Mouse (Mus musculus) WW6 (cell line): ENCODE results near the gene Abcb4.
A peak's percentile ranks its signal among the peaks of the same experiment; 100 is the strongest.
"Not testable (repeated sequence)": the region's sequence is repeated elsewhere in the genome, so short reads cannot be mapped to it uniquely, and the experiment has no call there.

Source experiments
- DNase-seq: peaks from one replicate; pipeline ENCODE4 v3.0.0-alpha.2; 2013; ENCODE audit warnings: low read depth, low spot score

Gene Abcb4

GRCm38 (mm10) chr5:8893300-8894103, at the start of gene Abcb4:
Gene Abcb4, plus strand, starts transcription at chr5:8893717.
- peak; percentile 36 for DNase-seq

DNA sequence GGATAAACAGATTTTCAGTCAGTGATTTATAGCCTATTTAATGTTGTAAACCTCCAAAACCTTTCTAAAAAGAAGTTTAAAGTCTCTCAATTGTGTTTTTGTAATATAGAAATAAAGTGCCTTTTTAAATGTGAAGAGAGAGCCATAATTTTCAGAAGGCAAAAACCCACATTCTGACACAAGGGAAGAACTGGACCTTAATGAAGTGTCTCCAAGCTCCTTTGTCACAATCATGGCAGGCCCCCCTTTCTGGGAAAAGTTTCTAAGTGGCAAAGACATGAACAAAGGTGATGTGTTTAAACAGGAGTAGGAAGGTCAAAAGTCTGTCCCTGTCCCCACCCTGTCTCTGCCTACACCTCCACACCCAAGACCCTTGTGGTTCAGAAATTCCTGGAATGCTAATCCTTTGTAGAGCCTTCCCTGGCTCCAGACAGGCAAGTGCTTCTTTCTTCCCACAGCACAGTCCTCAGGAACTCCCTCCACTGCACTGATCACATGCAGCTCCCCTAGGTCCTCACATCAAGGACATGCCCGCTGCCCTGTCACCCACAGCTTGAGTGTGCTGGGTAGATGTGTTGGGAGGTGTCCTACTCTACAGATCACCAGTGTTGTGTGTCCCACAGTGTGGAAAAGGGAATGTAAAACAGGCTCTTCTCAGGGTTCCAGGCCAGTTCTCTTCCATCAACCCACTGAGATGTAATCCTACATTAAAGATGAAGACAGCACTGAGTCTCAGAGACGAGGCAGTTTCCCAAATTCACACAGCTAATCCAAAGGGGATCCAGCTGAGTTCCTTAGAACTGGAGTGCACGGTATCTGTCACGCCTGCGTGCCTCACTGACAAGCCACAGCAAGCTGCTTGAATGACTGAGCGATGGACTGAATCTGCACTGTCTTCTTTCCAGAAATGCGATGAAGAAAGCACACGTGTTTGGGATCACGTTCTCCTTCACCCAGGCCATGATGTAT, 44.6 kb upstream of the Abcb4 start:
- DNase-seq: not testable (repeated sequence)

DNA sequence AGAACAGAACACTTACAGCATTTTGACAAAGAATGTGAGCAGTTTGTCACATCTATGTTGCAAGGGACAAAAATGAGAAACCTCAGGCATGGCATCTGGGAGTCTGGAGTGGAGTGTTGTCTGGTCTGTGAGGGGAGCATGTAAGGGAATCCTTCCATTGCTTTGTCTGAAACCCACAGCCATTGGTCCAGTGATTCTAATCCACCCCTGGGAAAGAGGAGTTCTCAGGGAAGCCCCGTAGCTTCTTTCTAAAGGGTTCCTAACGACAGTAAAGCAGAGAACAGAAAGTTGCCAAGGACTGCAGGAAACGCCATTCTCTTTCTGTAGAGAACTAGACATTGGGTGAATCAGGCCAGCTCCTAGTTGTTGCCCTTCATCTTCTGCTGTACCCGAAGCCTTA, 42.7 kb upstream of the Abcb4 start:
- DNase-seq: no peak

DNA sequence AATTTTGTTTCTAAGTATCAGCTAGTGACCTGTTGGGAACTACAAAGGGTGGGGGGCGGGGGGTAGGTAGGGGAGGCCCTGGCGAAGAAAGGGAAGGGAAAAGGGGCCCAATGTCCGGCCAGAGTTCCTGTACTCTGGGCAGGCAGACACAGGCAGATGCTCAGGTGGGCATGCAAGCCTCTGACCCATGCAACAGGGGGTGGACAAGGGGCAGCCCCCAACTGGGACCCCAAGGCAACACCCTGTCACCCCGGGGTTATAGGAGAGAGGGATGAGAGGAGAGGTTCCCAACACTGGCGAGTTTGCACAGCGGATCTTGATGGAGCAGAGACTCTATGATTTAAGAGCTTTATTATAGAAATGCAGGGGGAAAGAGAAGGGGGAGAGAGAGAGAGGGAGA, 36.3 kb upstream of the Abcb4 start:
- DNase-seq: no peak

DNA sequence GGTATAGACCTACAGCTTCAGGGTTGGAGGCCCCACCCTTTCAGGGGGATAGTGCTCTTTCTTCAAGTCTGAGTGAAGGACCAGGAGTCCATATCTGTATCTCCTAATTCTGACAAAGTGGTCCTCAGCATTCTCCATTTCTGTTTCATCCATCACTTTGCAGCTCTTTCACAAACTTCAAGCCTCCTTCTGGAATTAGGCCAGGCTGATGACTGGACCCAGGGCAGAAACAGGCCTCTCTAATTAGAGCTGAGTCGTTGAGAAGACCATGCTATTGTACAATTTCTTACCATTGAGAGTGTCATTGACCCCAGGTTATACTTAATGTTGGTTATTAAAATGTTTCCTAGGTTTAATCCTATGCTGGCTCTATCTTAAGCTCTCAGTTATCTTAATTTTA, 31.7 kb upstream of the Abcb4 start:
- DNase-seq: no peak

DNA sequence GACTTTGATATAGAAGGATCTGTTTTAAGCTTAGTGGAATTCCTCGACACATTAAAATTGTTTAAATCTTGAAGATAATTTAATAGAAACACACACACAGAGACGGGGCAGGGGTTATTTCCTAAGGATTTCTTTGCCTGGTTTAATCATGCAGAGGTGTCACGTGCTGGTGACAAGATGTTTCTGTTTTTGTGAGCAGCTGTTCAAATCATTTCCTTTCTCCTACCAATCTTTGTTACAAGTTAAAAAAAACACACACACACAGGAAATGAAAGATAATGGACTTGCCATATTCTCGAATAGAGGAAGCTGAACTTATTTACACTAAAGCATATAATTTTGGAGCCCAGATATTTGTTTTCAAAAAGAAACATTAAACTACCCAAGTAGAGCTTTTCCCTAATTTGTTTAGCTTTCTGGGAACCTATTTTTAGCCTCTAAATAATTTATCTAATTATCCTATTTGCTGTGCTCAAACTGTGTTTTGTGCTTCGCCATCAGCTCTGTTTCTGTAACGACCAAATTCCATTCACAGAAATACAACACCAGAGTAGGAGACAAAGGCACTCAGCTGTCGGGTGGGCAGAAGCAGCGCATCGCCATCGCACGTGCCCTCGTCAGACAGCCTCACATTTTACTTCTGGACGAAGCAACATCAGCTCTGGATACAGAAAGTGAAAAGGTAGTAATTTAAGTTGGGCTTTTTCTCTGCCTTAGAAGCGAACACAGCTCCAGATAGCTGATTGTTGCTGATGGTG, 29.8 kb upstream of the Abcb4 start:
- DNase-seq: no peak

- DNase-seq: not testable (repeated sequence)
Observed at GRCm38 (mm10) chr5:8865630-8866029, 27.9 kb upstream of the Abcb4 start.

DNA sequence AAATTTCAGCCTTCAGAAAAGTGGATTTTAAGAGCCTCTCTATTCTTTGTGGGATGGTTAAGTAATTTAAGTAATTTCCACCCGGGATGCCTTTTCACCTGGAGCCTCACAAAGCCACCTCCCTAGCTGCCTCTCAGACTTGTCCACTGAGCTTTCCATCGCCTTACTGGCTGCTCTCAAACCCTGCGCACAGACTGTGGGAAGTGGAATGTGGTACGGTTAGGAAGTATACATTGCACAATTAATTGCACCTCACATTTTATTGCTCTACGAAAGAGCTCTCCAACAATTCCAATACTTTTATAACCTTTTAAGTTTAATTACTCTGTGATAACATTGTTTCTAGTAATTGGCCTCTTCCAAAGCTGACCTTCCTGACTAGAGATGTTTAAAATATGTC, 27.2 kb upstream of the Abcb4 start:
- DNase-seq: no peak

DNA sequence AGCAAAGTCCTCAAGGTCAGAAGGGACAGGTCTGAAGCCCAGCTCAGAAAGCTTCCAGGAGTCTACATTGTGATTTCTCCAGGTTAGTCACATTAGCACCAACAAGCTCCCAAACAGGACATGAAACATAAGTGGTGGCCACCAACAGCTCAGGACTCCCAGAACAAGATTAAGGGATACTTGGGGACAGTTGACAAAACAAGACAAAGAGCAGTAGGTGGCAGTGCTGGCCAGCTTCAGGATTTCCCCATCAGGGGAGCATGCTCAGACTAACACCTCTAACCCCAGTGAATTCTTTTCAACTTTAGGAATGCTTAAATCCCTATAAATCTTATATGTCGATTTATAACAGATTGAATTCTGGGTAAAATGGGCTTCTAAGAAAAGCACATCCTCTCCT, 25.5 kb upstream of the Abcb4 start:
- no peak for DNase-seq

- no peak for DNase-seq
Observed at GRCm38 (mm10) chr5:8872979-8873915, 20.3 kb upstream of the Abcb4 start.

GRCm38 (mm10) chr5:8877086-8877485, 16.4 kb upstream of the Abcb4 start:
- DNase-seq: no peak

DNA sequence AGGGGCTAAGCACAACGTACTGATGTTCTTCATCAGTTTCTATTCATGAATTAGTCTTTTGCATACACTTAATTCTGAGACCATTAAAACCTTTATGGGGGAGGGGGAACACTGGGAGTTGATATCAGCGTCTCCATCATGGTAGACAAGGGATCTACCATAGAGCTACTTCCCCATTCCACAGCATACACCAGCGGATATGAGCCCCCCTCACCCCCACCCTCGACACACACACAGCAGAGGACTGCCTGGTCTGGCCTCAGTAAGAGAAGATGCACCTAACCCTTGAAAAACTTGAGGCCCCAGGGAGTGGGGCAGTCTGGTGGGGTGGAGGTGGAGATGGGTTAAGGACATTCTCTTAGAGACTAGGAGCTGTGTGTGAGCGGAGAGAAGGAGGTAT, 15.7 kb upstream of the Abcb4 start:
- no peak for DNase-seq

DNA sequence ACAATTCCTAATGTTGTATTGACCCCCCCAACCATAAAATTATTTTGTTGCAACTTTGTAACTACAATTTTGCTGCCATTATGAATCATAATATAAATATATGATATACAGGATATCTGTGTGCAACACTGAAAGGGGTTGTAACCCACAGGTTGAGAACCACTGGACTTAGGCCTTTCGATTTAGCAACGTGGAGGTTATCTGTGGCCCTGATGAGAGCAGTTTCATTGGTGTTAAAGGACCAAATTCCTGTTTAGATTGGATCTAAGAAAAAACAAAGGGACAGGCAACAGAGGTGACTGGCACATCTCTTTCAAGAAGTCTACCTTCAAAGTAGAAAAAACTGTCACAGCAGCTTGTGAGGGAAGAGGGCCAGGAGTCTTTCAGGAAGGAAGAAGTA, 7.7 kb upstream of the Abcb4 start:
- no peak for DNase-seq

GRCm38 (mm10) chr5:8894104-8894425, 548 bp downstream of the Abcb4 start:
- DNase-seq: no peak

GRCm38 (mm10) chr5:8894641-8895490, 1.3 kb downstream of the Abcb4 start:
- DNase-seq: no peak

GRCm38 (mm10) chr5:8896198-8896597, 2.7 kb downstream of the Abcb4 start:
- DNase-seq: no peak

GRCm38 (mm10) chr5:8898246-8898645, 4.7 kb downstream of the Abcb4 start:
- no peak for DNase-seq

DNA sequence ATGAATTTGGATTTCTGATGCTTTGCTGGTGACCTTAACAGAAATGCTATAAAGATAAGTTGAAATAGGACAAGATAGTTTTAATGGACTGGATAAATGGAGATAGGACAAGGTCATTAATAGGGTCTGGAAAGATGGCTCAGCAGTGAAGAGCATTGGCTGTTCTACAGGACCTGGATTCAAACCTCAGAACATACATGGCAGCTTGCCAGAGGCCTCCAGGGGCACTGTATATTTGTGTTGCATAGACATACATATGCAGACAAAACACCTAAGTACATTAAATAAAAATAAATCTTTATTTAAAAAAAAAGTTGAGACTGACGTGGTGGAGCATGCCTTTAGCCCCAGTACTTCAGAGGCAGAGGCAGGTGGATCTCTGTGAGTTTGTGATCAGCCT, 7.5 kb downstream of the Abcb4 start:
- DNase-seq: no peak

- no peak for DNase-seq
Observed at GRCm38 (mm10) chr5:8902141-8902817, 8.8 kb downstream of the Abcb4 start.
